Mouse (Mus musculus) cerebellum, adult 8-10 months (tissue): Measurements from ENCODE around the gene Slc44a3.

ENCODE experiments used
- DNase-seq: peaks from one replicate; pipeline ENCODE4 v3.0.0; 2022

Slc44a3 gene

DNA sequence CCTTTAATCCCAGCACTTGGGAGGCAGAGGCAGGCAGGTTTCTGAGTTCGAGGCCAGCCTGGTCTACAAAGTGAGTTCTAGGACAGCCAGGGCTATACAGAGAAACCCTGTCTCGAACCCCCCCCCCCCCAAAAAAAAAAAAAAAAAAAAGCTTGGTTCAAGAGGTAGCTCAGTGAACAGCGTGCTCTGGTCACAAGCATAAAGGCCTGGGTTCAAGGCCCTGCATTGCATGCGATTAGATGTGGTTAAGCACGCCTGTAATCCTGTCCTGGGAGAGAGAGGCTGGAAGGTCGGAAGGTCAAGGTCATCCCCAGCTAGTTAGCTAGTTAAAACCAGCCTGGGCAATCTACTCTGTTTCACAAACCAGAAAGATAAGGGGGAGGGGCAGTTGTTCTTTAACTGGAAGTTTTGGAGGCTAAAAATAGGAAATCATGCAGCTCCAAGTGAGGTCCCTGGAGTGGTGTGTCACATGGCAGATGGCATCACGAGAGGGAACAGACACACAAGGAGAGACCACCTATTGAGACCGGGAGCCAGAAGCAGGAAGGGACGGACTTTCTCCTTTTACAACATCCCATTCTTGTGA, 113.3 kb downstream of the Slc44a3 start:
- DNase-seq = no peak

DNA sequence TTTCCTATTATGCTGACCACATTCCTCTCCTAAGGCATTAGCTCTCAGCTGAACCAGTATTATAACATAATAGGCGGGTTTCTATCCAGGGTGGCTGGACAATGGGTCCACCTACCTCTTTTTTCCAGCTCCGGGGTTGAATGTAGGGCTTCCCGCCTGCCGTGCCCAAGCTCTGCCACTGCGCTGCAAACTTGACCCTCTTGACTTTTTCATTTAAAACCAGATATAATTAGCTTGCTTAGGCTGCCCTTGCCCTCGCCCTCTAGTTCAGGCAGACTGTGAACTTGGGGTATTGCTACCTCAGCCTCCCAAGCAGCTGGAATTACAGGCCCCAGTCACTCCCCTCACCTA, 114.0 kb downstream of the Slc44a3 start:
- no peak for DNase-seq

DNA sequence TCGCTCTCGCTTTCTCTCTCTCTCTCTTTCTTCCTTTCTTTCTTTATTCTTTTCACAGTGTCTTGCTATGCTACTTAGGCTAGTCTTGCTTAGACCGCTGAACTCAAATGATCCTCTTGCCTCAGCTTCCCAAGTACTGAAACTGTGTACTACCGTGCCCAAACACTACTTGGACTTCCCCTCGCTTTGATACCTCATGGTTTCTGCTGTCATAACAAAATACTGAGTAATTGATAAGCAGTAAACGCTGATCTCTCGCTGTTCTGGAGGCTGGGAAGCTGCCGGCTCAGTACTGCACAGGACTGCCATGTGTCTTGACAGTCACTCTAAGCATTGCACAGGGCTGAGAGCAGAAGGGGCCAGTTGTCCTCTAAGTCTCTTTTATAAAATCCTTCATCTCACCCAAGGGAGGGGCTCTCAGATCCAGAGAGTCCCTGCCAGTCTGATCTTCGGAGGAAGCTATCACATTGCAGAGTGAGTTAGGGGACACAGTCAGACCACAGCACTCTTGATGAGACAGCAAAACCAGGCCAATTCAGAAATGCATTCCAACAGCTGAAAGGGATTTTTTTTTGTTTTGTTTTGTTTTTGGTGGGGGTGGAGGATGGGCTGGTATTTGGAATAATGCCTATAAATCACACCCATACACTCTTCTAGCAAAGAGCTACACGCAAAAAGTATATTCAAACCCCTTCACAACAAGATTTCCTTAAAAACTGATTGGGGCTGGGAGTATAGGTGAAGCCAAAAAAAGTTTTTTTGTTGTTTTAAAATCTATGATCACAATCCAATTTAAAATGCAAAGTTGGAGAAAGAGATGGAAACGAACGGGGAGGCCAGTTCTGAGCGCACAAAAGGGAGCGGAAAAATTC, 114.6 kb downstream of the Slc44a3 start:
- DNase-seq = no peak

DNA sequence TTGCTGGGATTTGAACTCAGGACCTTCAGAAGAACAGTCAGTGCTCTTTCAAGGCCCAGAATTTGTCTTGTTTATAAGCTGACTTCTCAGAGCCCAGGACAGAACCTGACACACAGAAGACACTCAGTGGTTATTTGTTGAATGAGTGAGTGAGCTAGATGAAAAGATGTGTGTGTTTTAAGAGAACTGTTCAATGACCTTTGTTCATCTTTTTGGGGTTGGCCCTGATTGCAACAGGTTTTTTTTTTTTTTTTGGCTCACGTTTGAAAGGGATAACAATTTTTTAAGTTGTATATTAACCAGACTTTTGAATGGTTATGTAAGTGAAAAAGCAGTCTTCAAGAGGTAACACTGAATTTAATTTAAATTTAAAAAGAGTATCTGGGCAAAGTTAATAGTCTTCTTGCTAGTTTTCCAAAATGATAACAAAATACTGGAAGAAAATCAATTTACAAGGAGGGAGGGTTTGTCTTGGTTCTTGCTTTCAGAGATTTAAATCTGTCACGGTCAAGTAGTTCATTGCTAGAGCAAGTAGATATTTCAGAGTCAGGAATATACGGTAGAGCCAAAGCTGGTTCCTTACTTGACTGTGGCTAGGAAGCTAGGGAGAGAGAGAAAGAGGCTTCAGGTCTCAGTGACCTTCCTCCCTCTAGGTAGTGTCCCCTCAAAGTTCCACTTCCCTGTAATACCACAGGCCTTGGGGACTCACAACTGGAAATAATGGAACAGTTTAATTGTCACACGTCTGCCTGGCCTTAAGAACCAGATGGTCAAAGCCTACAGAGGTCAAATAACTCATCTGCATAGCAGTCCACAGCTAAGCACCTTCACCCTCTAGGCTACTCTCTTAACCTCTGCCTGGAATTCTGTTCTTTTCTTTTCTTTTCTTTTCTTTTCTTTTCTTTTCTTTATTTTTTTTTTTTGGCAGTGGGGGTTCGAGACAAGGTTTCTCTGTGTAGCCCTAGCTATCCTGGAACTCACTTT, 115.7 kb downstream of the Slc44a3 start:
- DNase-seq = no peak

DNA sequence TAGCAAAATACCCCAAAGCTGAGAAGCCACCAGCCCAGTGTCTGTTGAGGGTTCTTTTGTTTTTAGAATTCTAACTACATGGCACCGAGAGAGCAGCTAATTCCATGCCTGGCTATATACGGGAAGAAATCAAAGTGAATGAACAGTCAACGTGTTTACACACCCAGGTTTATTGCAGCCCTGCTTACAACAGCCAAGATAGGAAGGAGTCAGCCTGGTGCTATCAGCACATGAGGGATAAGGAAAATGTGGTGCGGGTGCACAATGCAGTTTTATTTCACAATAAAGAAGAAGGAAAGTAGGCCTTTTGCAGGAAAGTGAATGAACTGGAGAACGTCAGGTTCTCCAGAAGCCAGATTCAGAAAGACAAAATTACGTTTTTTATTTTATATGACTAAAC, 120.8 kb downstream of the Slc44a3 start:
- DNase-seq = no peak
